Mouse (Mus musculus) limb, embryonic 14.5 days (tissue): ENCODE data around the gene Pla2g15. TPM values are rescaled to one million over a fixed set of nuclear protein-coding genes. Genes with fewer than 3 reads are reported as not detected.
A peak's percentile ranks its signal among the peaks of the same experiment; 100 is the strongest.

ENCODE experiments used
- ATAC-seq: fragments of 200-750 bp; cut with Nextera tagmentation; 2 replicates; pipeline ENCODE4 v1.8.0; 2017; ENCODE audit warnings: low read depth, moderate number of reproducible peaks, moderate TSS enrichment; ENCODE audit not compliant: low FRiP score
- DNase-seq: peaks from one replicate; pipeline ENCODE4 v3.0.0-alpha.2; 2015; ENCODE audit warnings: low spot score
- H3K27ac ChIP-seq: fragments of 300-500 bp; sonication (generic); replicated peaks from 2 replicates; pipeline ENCODE4 v1.5.1; 2014; ENCODE audit warnings: low read depth, mild to moderate bottlenecking, low read length, moderate library complexity, mixed read lengths
- H3K27me3 ChIP-seq: fragments of 300-500 bp; sonication (generic); 2 replicates; pipeline ENCODE4 v1.6.1; 2014; ENCODE audit warnings: low read length, mixed read lengths; ENCODE audit not compliant: control insufficient read depth, insufficient read depth
- H3K36me3 ChIP-seq: fragments of 300-500 bp; sonication (generic); 2 replicates; pipeline ENCODE4 v1.6.1; 2014; ENCODE audit warnings: mild to moderate bottlenecking, low read length, moderate library complexity, mixed read lengths; ENCODE audit not compliant: control insufficient read depth, insufficient read depth
- H3K4me1 ChIP-seq: fragments of 300-500 bp; sonication (generic); 2 replicates; pipeline ENCODE4 v1.6.1; 2014; ENCODE audit warnings: antibody characterized with exemption, low read length, mixed read lengths; ENCODE audit not compliant: control insufficient read depth, insufficient read depth
- H3K4me2 ChIP-seq: fragments of 300-500 bp; sonication (generic); replicated peaks from 2 replicates; pipeline ENCODE4 v1.6.1; 2014; ENCODE audit warnings: low read depth, mild to moderate bottlenecking, low read length, moderate library complexity; ENCODE audit not compliant: severe bottlenecking
- H3K4me3 ChIP-seq: fragments of 300-500 bp; sonication (generic); replicated peaks from 2 replicates; pipeline ENCODE4 v1.5.1; 2014; ENCODE audit warnings: low read length
- H3K9ac ChIP-seq: fragments of 300-500 bp; sonication (generic); 2 replicates; pipeline ENCODE4 v1.6.1; 2014; ENCODE audit warnings: mild to moderate bottlenecking, low read depth, low read length, moderate library complexity; ENCODE audit not compliant: severe bottlenecking
- H3K9me3 ChIP-seq: fragments of 300-500 bp; sonication (generic); 2 replicates; pipeline ENCODE4 v1.6.1; 2016; ENCODE audit warnings: low read length; ENCODE audit not compliant: control insufficient read depth
- POLR2A ChIP-seq: fragments of 200-500 bp; IDR thresholded peaks from 2 replicates; pipeline ENCODE4 v1.8.0; 2012; ENCODE audit warnings: inconsistent platforms, mild to moderate bottlenecking, moderate library complexity, borderline replicate concordance; ENCODE audit not compliant: insufficient read depth, insufficient read length; ENCODE audit errors: extremely low read depth
- WGBS: fragments of 180-500 bp; shearing (Covaris S2); extraction: QIAGEN DNeasy Blood & Tissue Kit; methylation state at CpG from one replicate; pipeline ENCODE4 v1.1.7; 2014; 5-methylcytosine and 5-hydroxymethylcytosine counted together
- polyA plus RNA-seq, 2 experiments: library from polyadenylated mRNA; depleted of rRNA in 1 of 2; stranded (reverse) in 1 of 2; unstranded in 1 of 2; fragments of >200 nt; fragmentation: Nextera tagmentation in 1 of 2; extraction: Ambion mirVana in 1 of 2; gene quantifications; 2 replicates each; pipeline versions ENCODE4 v1.2.1 to v1.2.3; 2012 to 2014

The Pla2g15 gene
- polyA plus RNA-seq, 2 experiments = 6.3 to 13.7 TPM

DNA sequence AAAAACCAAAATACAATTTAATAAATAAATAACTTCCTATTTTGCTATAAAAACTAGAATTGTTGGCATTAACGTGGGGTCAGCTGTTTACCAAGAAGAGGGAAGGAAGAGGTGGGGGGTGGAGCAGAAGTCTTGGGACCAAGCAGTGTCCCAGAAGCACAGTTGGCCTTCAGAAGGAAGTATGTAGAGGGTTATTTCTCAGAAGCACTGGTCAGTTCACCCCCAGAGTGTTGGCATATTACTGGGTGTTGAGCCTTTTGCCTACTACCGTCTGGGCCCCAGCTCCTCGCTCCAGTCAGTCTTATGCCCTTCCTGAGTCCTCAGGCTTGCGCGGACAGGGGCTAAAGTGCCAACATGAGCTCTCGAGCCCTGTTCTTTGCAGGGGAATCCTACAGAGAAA lies 1.2 kb upstream of the Pla2g15 start:
- WGBS = 91% methylated on average over 6 of the region's 6 CpGs
- no peak for ATAC-seq
- Histone ChIP-seq H3K27ac (no peak overlapping the region), H3K36me3 (no peaks in the 10 kb centered on the region), H3K4me1 (peaks cover 6% of the 10 kb centered on the region; the same call in 1 of the 2 replicates), H3K4me2 (no peak overlapping the region), H3K4me3 (no peak overlapping the region), H3K9me3 (no peaks in the 10 kb centered on the region), H3K27me3 (no peaks in the 10 kb centered on the region), H3K9ac (no peak overlapping the region)
- no peak for DNase-seq
- TF ChIP-seq POLR2A = no peak

DNA sequence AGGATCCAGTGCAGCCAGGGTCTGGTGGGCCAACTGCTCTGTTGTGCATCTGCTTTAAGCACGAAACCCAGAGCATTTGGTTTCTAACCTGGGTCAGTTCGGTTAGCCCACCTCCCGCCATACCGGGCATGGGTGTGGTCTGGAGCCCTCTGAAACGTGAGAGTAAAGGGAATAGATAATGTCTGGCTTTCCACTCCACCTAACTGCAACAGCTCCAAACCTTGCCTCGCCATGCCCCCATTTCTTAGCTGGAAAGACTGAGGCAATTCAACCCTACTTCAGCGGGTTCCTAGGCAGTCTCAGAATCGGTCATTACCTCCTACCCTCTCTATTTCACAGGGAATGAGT lies 428 bp downstream of the Pla2g15 start:
- H3K27me3 ChIP-seq = no peaks in the 10 kb centered on the region
- H3K27ac ChIP-seq = no peak overlapping the region
- peak overlapping the region; percentile 78 for H3K4me3 ChIP-seq
- H3K4me1 ChIP-seq = peaks cover 6% of the 10 kb centered on the region; the same call in 1 of the 2 replicates
- TF ChIP-seq POLR2A = no peak
- H3K36me3 ChIP-seq = peaks cover 10% of the 10 kb centered on the region
- H3K4me2 ChIP-seq = peak overlapping the region; percentile 61
- H3K9me3 ChIP-seq = no peaks in the 10 kb centered on the region
- no peak for DNase-seq
- 17% methylated on average over 8 of the region's 8 CpGs for WGBS
- peak overlapping the region; percentile 73 for H3K9ac ChIP-seq
- ATAC-seq = no peak

DNA sequence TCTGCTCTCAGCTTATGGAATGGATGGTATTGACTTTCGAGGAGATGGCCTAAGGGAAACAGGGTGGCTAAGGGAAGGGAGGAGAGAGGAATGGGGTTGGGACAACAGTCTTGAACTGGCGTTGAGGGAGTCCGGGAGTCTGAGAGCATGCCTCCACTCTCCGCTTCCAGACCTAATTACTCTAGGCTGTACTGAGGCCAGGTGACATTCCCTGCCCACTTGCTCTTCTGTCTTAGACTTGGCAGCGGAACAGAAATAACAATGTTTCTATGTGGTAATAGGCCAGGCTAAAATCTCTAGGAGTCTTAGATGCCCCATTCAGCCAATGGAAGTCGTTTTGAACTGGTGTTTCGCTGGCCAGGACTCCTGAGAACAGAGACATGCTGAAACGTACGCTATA lies 842 bp downstream of the Pla2g15 start:
- Histone ChIP-seq H3K27ac (no peak overlapping the region), H3K36me3 (peaks cover 10% of the 10 kb centered on the region), H3K4me3 (peak overlapping the region; percentile 78), H3K4me1 (peaks cover 6% of the 10 kb centered on the region; the same call in 1 of the 2 replicates), H3K27me3 (no peaks in the 10 kb centered on the region), H3K4me2 (peak overlapping the region; percentile 61), H3K9ac (peak overlapping the region; percentile 73; the same call in 1 of the 2 replicates), H3K9me3 (no peaks in the 10 kb centered on the region)
- ATAC-seq (no peak), DNase-seq (no peak)
- 72% methylated on average over 9 of the region's 9 CpGs for WGBS
- TF ChIP-seq POLR2A = no peak

DNA sequence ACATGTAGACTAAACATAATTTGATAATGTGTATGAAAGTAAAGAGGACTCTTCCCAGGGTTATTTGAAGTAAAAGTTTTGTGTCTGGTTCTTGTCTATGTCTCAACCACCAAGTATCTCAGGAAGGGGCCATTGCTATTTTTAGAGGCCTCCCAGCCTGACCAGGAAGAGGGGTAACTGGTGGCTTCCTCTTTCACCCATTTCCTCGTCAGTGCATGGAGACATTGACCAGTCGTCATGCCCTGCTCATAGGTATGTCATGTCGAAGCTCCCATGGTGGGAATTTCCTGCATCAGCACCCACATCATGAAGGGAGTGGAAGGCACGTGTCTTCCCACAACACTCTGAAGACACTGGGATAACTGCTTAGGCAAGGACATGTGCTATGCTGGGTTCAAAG lies 2.7 kb downstream of the Pla2g15 start:
- no peak overlapping the region for H3K4me3 ChIP-seq
- no peak for DNase-seq
- H3K9ac ChIP-seq = no peak overlapping the region
- no peak overlapping the region for H3K27ac ChIP-seq
- H3K4me1 ChIP-seq = peaks cover 6% of the 10 kb centered on the region; the same call in 1 of the 2 replicates
- no peaks in the 10 kb centered on the region for H3K27me3 ChIP-seq
- H3K9me3 ChIP-seq = no peaks in the 10 kb centered on the region
- no peak overlapping the region for H3K4me2 ChIP-seq
- H3K36me3 ChIP-seq = peaks cover 10% of the 10 kb centered on the region
- WGBS = 76% methylated on average over 4 of the region's 4 CpGs
- ATAC-seq = no peak
- no peak for TF ChIP-seq POLR2A

DNA sequence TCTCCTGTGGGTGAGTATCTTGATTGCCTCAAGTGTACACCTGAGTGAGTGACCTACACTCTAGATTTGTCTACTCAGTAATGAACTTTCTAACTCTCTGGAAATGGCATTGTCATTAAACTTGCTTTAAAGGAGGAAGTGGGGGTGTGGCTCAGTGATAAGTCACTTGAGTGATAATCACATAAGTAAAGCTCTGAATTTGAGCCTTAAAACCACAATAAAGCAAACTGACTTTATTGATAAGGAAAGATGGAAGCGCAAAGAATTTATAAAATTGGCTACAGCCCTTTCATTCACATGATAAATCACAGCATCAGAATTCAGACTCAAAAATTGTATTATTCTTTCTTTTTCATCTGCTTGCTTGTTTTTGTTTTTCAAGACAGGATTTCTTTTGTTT lies 7.2 kb downstream of the Pla2g15 start:
- no peak overlapping the region for H3K9ac ChIP-seq
- H3K27ac ChIP-seq = no peak overlapping the region
- H3K4me3 ChIP-seq = no peak overlapping the region
- H3K9me3 ChIP-seq = no peaks in the 10 kb centered on the region
- WGBS = 96% methylated on average over 1 of the region's 1 CpGs
- DNase-seq = no peak
- no peak for ATAC-seq
- no peaks in the 10 kb centered on the region for H3K27me3 ChIP-seq
- TF ChIP-seq POLR2A = no peak
- H3K4me2 ChIP-seq = no peak overlapping the region
- peaks cover 38% of the 10 kb centered on the region for H3K36me3 ChIP-seq
- H3K4me1 ChIP-seq = no peaks in the 10 kb centered on the region

DNA sequence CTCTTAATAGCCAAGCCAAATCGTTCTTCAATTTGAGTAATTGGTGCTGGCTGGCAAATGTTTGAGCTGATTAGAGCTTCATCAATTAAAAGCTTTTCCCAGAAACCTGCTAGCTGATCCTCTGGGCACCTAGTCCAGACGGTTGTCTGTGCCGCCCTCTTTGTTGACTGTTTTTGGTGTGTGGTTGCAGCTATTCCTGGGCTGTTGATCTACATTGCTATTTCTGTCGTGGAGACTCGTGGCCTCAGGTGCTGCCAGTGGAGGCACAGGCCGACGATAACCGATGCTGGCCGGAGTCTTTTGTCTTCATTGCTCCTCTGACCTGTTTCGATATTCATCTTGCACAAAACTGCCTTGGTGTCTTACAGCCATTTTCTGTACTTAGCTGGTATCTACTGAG lies 8.2 kb downstream of the Pla2g15 start:
- Histone ChIP-seq H3K4me3 (no peak overlapping the region), H3K9ac (no peak overlapping the region), H3K27me3 (no peaks in the 10 kb centered on the region), H3K9me3 (no peaks in the 10 kb centered on the region), H3K36me3 (peaks cover 47% of the 10 kb centered on the region), H3K27ac (no peak overlapping the region), H3K4me2 (no peak overlapping the region), H3K4me1 (no peaks in the 10 kb centered on the region)
- ATAC-seq (no peak), DNase-seq (no peak)
- TF ChIP-seq POLR2A = no peak
- WGBS = 90% methylated on average over 10 of the region's 10 CpGs
